In the genomic region with DNA sequence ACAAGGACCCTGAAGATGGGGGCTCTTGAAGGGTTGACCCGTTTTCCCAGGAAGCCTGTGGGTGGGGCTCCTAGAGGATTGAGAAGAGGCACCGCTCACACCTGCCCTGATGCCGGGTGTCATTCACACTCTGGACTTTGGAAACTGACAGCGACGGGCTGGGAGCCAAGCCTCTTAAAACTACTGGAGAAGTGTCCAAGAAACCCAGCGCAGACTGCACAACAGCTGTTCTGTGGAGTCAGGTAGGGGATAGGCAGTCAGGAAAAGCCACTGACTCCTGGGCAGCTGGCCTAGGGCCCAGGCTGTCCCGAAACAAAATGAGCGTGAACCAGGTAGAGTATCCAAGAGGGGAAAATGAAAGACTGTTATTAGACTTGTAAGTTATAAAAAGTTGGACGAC, we compare ENCODE assay signal across 16 mouse cellular contexts.
A peak's percentile ranks its signal among the peaks of the same experiment; 100 is the strongest.
DNase-seq lines count a peak whose midpoint lies in the region; ATAC-seq and TF ChIP-seq lines count a peak whose summit lies in the region.
"Had no signal": no experiment of that assay in that cellular context is flagged by ENCODE, and none has a peak within 500 bp of the region (broad histone marks: within the 10 kb centered on the region; RNA-seq: fewer than 3 reads in every experiment).

No protein-coding gene starts in this region.

- peak; percentile 86 for DNase-seq in gastrocnemius, adult 2 months
- DNase-seq in heart, postnatal 14 days = peak; percentile 46 to 50
- DNase-seq in limb, embryonic 14.5 days (ENCODE audit: low spot score) = peak; percentile 71
- DNase-seq in embryo, embryonic 10 days (ENCODE audit: low spot score) = no peak
- DNase-seq in left cerebral cortex, postnatal 10 days (ENCODE audit: extremely low spot score in 1 of 2, low spot score in 2 of 2) = no peak
- DNase-seq: B cell, adult 2 months; cerebellum, adult 18-20 months; thymus, postnatal 14 days had no signal

- no peak for TF ChIP-seq POLR2A in limb, embryonic 14.5 days (IDR thresholded peaks at IDR 0.05; ENCODE audit: borderline replicate concordance, extremely low read depth, insufficient read depth, insufficient read length)

- no peak overlapping the region for H3K9ac ChIP-seq in intestine, embryonic 15.5 days
- no peak overlapping the region for H3K9ac ChIP-seq in intestine, embryonic 16.5 days (ENCODE audit: low read depth, low read length)
- no peak overlapping the region for H3K9ac ChIP-seq in limb, embryonic 14.5 days (ENCODE audit: low read depth, low read length, severe bottlenecking)
- H3K9ac ChIP-seq: forebrain, embryonic 12.5 days; hindbrain, embryonic 15.5 days; liver, embryonic 14.5 days; midbrain, embryonic 13.5 days had no signal

- no peak overlapping the region for H3K4me3 ChIP-seq in intestine, embryonic 15.5 days (replicated peaks)
- H3K4me3 ChIP-seq in intestine, embryonic 16.5 days (ENCODE audit: low read length) = no peak overlapping the region
- peak overlapping the region; percentile 7; the same call in 1 of the 2 replicates for H3K4me3 ChIP-seq in gastrocnemius, adult 2 months
- H3K4me3 ChIP-seq in limb, embryonic 14.5 days (replicated peaks; ENCODE audit: low read length) = no peak overlapping the region
- H3K4me3 ChIP-seq: forebrain, embryonic 12.5 days; hindbrain, embryonic 15.5 days; midbrain, embryonic 13.5 days had no signal

- no peak for TF ChIP-seq CTCF in gastrocnemius, adult 2 months (IDR thresholded peaks at IDR 0.05)

- H3K9me3 ChIP-seq in intestine, embryonic 15.5 days = no peaks in the 10 kb centered on the region
- H3K9me3 ChIP-seq in intestine, embryonic 16.5 days (ENCODE audit: control insufficient read depth, low read length) = no peaks in the 10 kb centered on the region
- no peaks in the 10 kb centered on the region for H3K9me3 ChIP-seq in limb, embryonic 14.5 days (ENCODE audit: control insufficient read depth, low read length)
- H3K9me3 ChIP-seq: forebrain, embryonic 12.5 days; G1E; hindbrain, embryonic 15.5 days; midbrain, embryonic 13.5 days had no signal

- intact Hi-C loops in gastrocnemius, adult 2 months (cut with DNase I) = no loop called here
- intact Hi-C loops in heart, postnatal 14 days (cut with DNase I) = no loop called here
- intact Hi-C loops in left cerebral cortex, postnatal 10 days (cut with DNase I) = no loop called here

- no peak overlapping the region for H3K27ac ChIP-seq in intestine, embryonic 15.5 days
- H3K27ac ChIP-seq in intestine, embryonic 16.5 days (ENCODE audit: low read length) = no peak overlapping the region
- 0 out of 2 replicates have a peak overlapping the region, but pooled peaks have one; percentile 0 for H3K27ac ChIP-seq in gastrocnemius, adult 2 months
- H3K27ac ChIP-seq in limb, embryonic 14.5 days (replicated peaks; ENCODE audit: low read depth, low read length) = no peak overlapping the region
- H3K27ac ChIP-seq: forebrain, embryonic 12.5 days; liver, embryonic 14.5 days had no signal

- peaks cover 7% of the 10 kb centered on the region; the same call in 1 of the 2 replicates for H3K4me1 ChIP-seq in intestine, embryonic 15.5 days (replicated peaks)
- H3K4me1 ChIP-seq in intestine, embryonic 16.5 days (ENCODE audit: control insufficient read depth, insufficient read depth, low read length) = peaks cover 3% of the 10 kb centered on the region; the same call in 1 of the 2 replicates
- peaks cover 17% of the 10 kb centered on the region for H3K4me1 ChIP-seq in limb, embryonic 14.5 days (ENCODE audit: control insufficient read depth, insufficient read depth, low read length)

- ATAC-seq in intestine, embryonic 15.5 days = 0 out of 2 replicates have a peak, but pooled peaks have one; percentile 51
- no peak for ATAC-seq in intestine, embryonic 16.5 days
- ATAC-seq in limb, embryonic 14.5 days (ENCODE audit: low FRiP score, low read depth) = peak; percentile 89
- ATAC-seq in granulocyte monocyte progenitor cell, adult 5-6 weeks (replicated peaks; ENCODE audit: poor library complexity, severe bottlenecking) = no peak
- ATAC-seq: midbrain, embryonic 13.5 days had no signal

- H3K4me2 ChIP-seq in intestine, embryonic 15.5 days (replicated peaks) = no peak overlapping the region
- H3K4me2 ChIP-seq in intestine, embryonic 16.5 days (ENCODE audit: low read depth, low read length) = no peak overlapping the region
- H3K4me2 ChIP-seq in limb, embryonic 14.5 days (replicated peaks; ENCODE audit: low read depth, low read length, severe bottlenecking) = no peak overlapping the region
- H3K4me2 ChIP-seq: forebrain, embryonic 12.5 days; hindbrain, embryonic 15.5 days had no signal

- peaks cover 5% of the 10 kb centered on the region; the same call in 1 of the 2 replicates for H3K36me3 ChIP-seq in intestine, embryonic 15.5 days
- H3K36me3 ChIP-seq in intestine, embryonic 16.5 days (ENCODE audit: control insufficient read depth, insufficient read depth, low read length) = 0 out of 2 replicates have a peak, but pooled peaks cover 1% of the 10 kb centered on the region
- peaks cover 27% of the 10 kb centered on the region for H3K36me3 ChIP-seq in limb, embryonic 14.5 days (ENCODE audit: control insufficient read depth, insufficient read depth, low read length)
- H3K36me3 ChIP-seq: G1E had no signal

- H3K27me3 ChIP-seq in intestine, embryonic 15.5 days (replicated peaks) = no peaks in the 10 kb centered on the region
- no peaks in the 10 kb centered on the region for H3K27me3 ChIP-seq in intestine, embryonic 16.5 days (replicated peaks; ENCODE audit: control insufficient read depth, insufficient read depth, low read length)
- H3K27me3 ChIP-seq in limb, embryonic 14.5 days (ENCODE audit: control insufficient read depth, insufficient read depth, low read length) = no peaks in the 10 kb centered on the region
- H3K27me3 ChIP-seq: forebrain, embryonic 12.5 days; hindbrain, embryonic 15.5 days; midbrain, embryonic 13.5 days had no signal

- WGBS in intestine, embryonic 15.5 days = 58% methylated on average over 9 of the region's 9 CpGs
- 65% methylated on average over 9 of the region's 9 CpGs for WGBS in intestine, embryonic 16.5 days
- 43% methylated on average over 9 of the region's 9 CpGs for WGBS in limb, embryonic 14.5 days

Comparison
In these comparisons a context has a peak if more than half of its experiments do, and no peak if none do; other contexts are left out.
1. ATAC-seq: peak in intestine, embryonic 15.5 days (single experiment) and limb, embryonic 14.5 days (single experiment); none in intestine, embryonic 16.5 days (single experiment) and granulocyte monocyte progenitor cell, adult 5-6 weeks (single experiment).
2. DNase-seq: peak in gastrocnemius, adult 2 months (single experiment), heart, postnatal 14 days (2 of 2) and limb, embryonic 14.5 days (single experiment); none in embryo, embryonic 10 days (single experiment) and left cerebral cortex, postnatal 10 days (0 of 2).